Mouse (Mus musculus) forebrain, embryonic 13.5 days (tissue): ENCODE data around the gene Tsacc. TPM values are rescaled to one million over a fixed set of nuclear protein-coding genes. Genes with fewer than 3 reads are reported as not detected.
A peak's percentile ranks its signal among the peaks of the same experiment; 100 is the strongest.

ENCODE experiments used
- ATAC-seq: fragments of 200-750 bp; cut with Nextera tagmentation; 2 replicates; pipeline ENCODE4 v1.8.0; 2017
- H3K27ac ChIP-seq: fragments of 300-500 bp; sonication (generic); 2 replicates; pipeline ENCODE4 v1.5.1; 2015; ENCODE audit warnings: inconsistent platforms, mild to moderate bottlenecking, moderate library complexity
- H3K27me3 ChIP-seq: fragments of 300-500 bp; sonication (generic); 2 replicates; pipeline ENCODE4 v1.6.1; 2015; ENCODE audit warnings: mild to moderate bottlenecking, inconsistent platforms
- H3K36me3 ChIP-seq: fragments of 300-500 bp; sonication (generic); 2 replicates; pipeline ENCODE4 v1.6.1; 2015; ENCODE audit warnings: mild to moderate bottlenecking, inconsistent platforms; ENCODE audit not compliant: poor library complexity, severe bottlenecking
- H3K4me1 ChIP-seq: fragments of 300-500 bp; sonication (generic); 2 replicates; pipeline ENCODE4 v1.6.1; 2015; ENCODE audit warnings: inconsistent platforms
- H3K4me2 ChIP-seq: fragments of 300-500 bp; sonication (generic); 2 replicates; pipeline ENCODE4 v1.6.1; 2015; ENCODE audit warnings: inconsistent platforms, mild to moderate bottlenecking, moderate library complexity
- H3K4me3 ChIP-seq: fragments of 300-500 bp; sonication (generic); 2 replicates; pipeline ENCODE4 v1.5.1; 2015; ENCODE audit warnings: mild to moderate bottlenecking, inconsistent platforms
- H3K9ac ChIP-seq: fragments of 300-500 bp; sonication (generic); 2 replicates; pipeline ENCODE4 v1.6.1; 2015; ENCODE audit warnings: mild to moderate bottlenecking, inconsistent platforms
- H3K9me3 ChIP-seq: fragments of 300-500 bp; sonication (generic); replicated peaks from 2 replicates; pipeline ENCODE4 v1.6.1; 2016; ENCODE audit warnings: inconsistent platforms
- WGBS: fragments of 180-500 bp; shearing (Covaris S2); methylation state at CpG from one replicate; pipeline ENCODE4 v1.1.7; 2015; 5-methylcytosine and 5-hydroxymethylcytosine counted together
- polyA plus RNA-seq: library from polyadenylated mRNA; unstranded; fragments of >200 nt; fragmentation: Nextera tagmentation; extraction: Ambion mirVana; gene quantifications from 2 replicates; pipeline ENCODE4 v1.2.1, GENCODE M21; 2015

The Tsacc gene
- polyA plus RNA-seq, 1 experiment from 2014 or later = 12.3 TPM

DNA sequence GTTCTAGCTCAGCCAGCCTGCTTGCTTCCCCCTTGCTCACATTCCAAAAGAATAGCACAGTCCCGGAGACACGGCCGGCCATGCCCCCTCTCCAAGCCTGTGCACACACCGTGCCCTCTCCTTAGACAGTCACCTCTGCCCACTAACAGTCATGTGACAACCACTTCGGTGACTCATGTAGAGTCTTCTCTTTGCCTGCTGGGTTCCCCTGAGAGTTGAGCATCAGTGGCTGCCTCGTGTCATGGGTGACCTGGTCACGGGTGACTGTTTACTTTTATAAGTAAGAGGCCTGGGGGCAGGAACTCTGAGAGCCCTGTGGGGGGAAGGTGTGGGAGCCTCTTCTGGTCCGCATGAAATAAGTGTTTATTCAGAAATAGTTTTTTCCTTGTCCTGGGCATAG, 62.8 kb downstream of the Tsacc start:
- Histone ChIP-seq H3K27ac (peak overlapping the region; percentile 100), H3K27me3 (0 out of 2 replicates have a peak, but pooled peaks cover 5% of the 10 kb centered on the region), H3K9me3 (no peaks in the 10 kb centered on the region), H3K9ac (peak overlapping the region; percentile 17; the same call in 1 of the 2 replicates), H3K4me1 (peaks cover 99% of the 10 kb centered on the region), H3K4me2 (peak overlapping the region; percentile 18; the same call in 1 of the 2 replicates), H3K4me3 (no peak overlapping the region), H3K36me3 (peaks cover 20% of the 10 kb centered on the region)
- ATAC-seq = no peak
- 28% methylated on average over 8 of the region's 8 CpGs for WGBS

DNA sequence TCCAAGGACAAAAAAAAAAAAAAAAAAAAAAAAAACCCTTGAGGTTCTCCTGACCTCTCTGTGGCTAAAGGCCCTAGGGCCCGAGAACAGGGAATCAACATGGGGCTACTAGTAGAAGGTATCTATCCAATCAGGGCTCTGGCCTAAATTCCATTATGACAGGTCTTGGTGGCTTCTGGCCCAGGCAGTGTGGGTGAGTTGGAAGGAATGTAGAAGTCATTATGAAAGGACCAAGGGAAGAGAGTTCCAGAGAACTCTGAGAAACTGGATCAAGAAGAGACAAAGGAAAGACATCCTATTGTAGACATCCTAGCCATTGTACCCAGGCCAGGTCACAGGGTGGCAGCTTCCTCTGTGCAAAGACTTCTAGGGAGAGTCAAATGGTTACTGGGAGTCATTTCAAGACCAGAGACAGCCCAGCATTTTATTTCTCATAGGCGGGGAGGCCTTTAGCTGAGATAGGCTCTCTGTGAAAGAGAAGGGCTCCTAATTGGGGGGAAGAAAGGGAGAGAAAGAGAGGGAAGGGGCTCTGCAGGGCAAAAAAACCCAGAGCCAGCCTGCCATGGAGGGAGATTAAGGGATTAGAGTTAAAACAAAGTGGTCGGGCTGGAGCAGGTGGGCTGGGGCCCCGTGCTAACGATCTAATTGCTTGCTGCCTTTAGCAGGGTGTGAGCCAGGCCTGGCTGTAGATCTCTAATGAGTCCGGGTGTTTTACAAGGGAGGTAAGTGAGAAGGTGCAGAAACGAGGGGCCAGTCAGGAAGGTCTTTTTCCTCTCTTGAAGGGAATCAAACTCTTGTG, 63.7 kb downstream of the Tsacc start:
- Histone ChIP-seq H3K4me1 (peaks cover 99% of the 10 kb centered on the region), H3K4me3 (no peak overlapping the region), H3K27ac (peak overlapping the region; percentile 100), H3K4me2 (peak overlapping the region; percentile 18), H3K36me3 (peaks cover 29% of the 10 kb centered on the region), H3K9ac (peak overlapping the region; percentile 17; the same call in 1 of the 2 replicates), H3K27me3 (no peaks in the 10 kb centered on the region), H3K9me3 (no peaks in the 10 kb centered on the region)
- WGBS = 6% methylated on average over 7 of the region's 7 CpGs
- ATAC-seq = no peak; the same call in 1 of the 2 replicates

Other genes with a start within 250 kb of the Tsacc start
- 154 and 157 TPM in 2 replicates for gene Naxe, start 238.5 kb downstream of the Tsacc start, polyA plus RNA-seq
- not detected in 2 replicates for gene Ttc24, start 218.7 kb downstream of the Tsacc start, polyA plus RNA-seq
- gene Iqgap3, start 215.0 kb downstream of the Tsacc start, polyA plus RNA-seq = 13.8 and 15.3 TPM in 2 replicates
- 15.0 and 16.5 TPM in 2 replicates for gene Mef2d, start 154.6 kb downstream of the Tsacc start, polyA plus RNA-seq
- 0.18 and 0.26 TPM in 2 replicates for gene Rhbg, start 42.3 kb downstream of the Tsacc start, polyA plus RNA-seq
- 0.31 TPM in 1 of 2 replicates, not detected in the other for gene Gm38392, start 9.8 kb downstream of the Tsacc start, polyA plus RNA-seq
- 612 and 636 TPM in 2 replicates for gene Cct3, start 117 bp upstream of the Tsacc start, polyA plus RNA-seq
- 82.5 and 100 TPM in 2 replicates for gene Glmp, start 28.0 kb upstream of the Tsacc start, polyA plus RNA-seq
- 2.4 and 3.0 TPM in 2 replicates for gene Tmem79, start 39.1 kb upstream of the Tsacc start, polyA plus RNA-seq
- 62.6 and 64.0 TPM in 2 replicates for gene Smg5, start 39.3 kb upstream of the Tsacc start, polyA plus RNA-seq
- 0.81 and 1.0 TPM in 2 replicates for gene Paqr6, start 67.6 kb upstream of the Tsacc start, polyA plus RNA-seq
- not detected in 2 replicates for gene Bglap3, start 75.7 kb upstream of the Tsacc start, polyA plus RNA-seq
- gene Bglap2, start 81.7 kb upstream of the Tsacc start, polyA plus RNA-seq = not detected in 2 replicates
- gene Bglap, start 87.5 kb upstream of the Tsacc start, polyA plus RNA-seq = 0.54 TPM in 1 of 2 replicates, not detected in the other
- 107 TPM in 2 replicates for gene Pmf1, start 113.3 kb upstream of the Tsacc start, polyA plus RNA-seq
- 23.0 and 26.2 TPM in 2 replicates for gene Slc25a44, start 128.1 kb upstream of the Tsacc start, polyA plus RNA-seq
- gene Sema4a, start 164.2 kb upstream of the Tsacc start, polyA plus RNA-seq = 13.7 and 16.7 TPM in 2 replicates
- gene Lmna, start 213.0 kb upstream of the Tsacc start, polyA plus RNA-seq = 12.1 and 15.5 TPM in 2 replicates
- gene Mex3a, start 235.4 kb upstream of the Tsacc start, polyA plus RNA-seq = 51.5 and 52.6 TPM in 2 replicates